Mouse (Mus musculus) thymus, postnatal 10 days (tissue): Measurements from ENCODE around the gene Lekr1.

Experiments used
- DNase-seq, 2 experiments: peaks; one replicate each; pipeline ENCODE4 v3.0.0; 2021; ENCODE audit warnings: low spot score in 2 of 2

Lekr1 gene

GRCm38 (mm10) chr3:65665977-65666766 is at the start of gene Lekr1:
Lekr1 (plus strand) TSS chr3:65666228.
- DNase-seq, result peak; percentile 90 to 91

DNA sequence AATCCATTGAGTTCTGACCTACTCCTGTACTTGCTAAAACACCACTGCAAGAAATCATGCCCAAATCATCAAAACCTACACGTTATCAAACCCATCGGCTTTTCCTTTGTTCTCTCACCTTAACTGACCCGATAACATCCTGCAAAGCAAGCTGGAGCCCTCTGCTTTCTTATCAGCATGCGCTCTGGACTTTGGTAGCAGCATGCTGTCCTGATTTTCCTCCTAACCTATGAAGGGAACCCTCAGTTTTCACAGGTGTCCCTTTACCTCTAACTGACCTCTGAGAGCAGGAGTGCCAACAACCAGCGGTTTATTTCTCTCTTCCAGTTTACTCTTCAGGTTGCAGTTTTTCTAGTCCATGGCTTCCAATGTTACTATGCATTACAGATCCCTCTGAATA is 48.5 kb upstream of the Lekr1 start:
- no peak for DNase-seq

- no peak for DNase-seq
Observed at GRCm38 (mm10) chr3:65619340-65619739, 46.7 kb upstream of the Lekr1 start.

DNA sequence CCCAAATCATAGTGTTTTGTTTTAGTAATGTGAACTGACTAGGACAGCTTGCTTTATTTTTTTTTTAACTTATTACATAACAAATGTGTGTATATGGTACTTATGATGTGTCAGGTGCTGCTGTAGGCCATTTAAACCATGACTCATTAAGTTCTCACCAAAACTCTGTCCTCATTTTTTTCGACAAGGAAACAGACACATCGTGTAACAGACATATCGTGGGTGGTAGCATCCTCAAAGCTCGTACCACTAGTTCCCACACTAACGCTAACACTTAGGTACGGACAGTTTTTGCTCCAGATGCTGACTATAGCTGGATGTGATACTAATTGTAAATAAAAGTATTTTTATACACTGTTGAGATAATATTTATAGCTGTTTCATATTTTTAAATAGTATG is 43.0 kb upstream of the Lekr1 start:
- no peak for DNase-seq

GRCm38 (mm10) chr3:65625496-65626289 is 40.3 kb upstream of the Lekr1 start:
- DNase-seq, result no peak

DNA sequence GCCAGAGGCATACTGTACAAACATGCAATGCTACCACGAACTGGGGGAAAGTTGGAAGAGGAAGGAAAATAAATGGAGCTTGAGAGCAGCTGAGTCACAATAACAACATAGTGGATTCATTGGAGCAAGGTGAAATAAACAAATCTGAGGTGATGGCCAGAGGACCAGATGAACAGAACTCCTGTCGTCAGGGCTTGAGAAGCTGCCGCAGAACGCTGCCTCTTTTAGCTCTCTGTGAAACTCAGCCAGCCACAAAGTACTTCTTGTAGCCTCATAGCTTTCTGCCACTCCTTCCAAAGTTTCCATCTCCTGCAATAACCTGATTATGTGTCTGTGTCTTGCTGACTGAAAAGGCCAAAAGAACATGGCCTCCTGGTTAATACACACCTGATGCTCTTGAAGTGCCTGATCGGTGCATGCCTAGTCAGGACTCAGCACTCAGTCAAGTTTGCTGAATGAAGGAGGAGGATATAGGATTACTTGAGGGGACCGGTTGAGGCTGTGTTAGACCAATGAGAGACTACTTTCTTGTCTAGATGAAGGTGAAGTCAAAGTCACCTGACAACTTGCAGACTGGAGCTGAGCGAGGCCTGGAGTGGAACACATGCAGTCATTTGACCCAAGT is 39.6 kb upstream of the Lekr1 start:
- DNase-seq, result no peak

DNA sequence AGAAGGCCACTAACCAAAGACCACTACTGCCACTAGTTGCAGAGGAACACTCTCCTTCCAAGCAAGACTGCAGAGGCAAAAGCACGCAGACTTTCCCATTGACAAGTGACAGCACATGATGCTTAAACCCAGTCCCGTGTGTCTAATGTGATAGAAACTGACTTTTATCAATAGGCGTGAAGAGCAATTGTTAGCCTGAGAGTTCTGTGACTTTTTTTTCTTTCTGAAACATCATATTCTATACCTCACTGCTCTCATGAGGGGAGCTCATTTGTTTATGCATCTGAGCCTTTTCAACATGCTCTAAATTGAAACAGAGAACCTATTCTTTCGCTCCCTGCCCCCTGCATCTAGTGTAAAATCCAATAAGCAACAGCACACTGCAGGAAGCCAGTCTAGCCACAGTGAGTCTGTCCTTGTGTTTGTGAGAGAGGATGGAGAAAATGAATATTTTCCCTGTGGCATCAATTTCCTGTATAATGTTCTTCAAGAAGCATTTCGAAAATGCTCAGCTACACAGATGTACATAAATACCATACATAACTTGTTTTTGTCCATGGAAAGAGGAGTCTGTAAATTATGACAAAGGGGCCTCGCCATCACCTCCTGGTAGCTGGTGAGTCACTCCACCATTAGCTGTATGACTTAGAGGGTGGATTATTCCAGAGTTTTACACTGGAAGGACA is 38.9 kb upstream of the Lekr1 start:
- no peak for DNase-seq

- DNase-seq, result no peak
Observed at GRCm38 (mm10) chr3:65627707-65628028, 38.4 kb upstream of the Lekr1 start.

DNA sequence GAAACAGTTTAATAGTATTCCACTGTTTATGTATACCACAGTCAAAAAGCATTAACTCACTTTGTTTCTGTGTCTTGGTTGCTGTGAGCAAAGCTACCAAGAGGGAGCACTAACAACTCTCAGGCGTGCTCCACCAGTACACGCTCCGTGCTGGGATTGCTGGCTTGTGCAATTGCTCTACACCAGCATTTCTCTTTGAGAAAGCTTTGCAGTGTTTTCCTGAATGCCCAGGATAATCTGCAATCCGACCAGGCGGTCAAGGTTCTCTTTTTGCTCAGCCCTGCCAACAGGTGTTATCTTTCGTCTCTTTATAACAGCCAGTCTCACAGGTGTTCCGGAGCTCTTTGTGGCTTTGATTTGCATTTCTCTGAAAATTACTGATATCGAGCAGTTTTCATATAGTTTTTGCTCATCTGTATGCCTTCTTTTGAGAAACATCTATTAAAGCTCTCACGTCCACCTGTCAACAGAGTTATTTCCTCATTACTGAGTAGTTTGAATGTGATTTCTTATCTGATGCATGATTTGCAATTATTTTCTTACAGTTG is 36.4 kb upstream of the Lekr1 start:
- DNase-seq, result no peak

GRCm38 (mm10) chr3:65633604-65634003 is 32.4 kb upstream of the Lekr1 start:
- no peak for DNase-seq

DNA sequence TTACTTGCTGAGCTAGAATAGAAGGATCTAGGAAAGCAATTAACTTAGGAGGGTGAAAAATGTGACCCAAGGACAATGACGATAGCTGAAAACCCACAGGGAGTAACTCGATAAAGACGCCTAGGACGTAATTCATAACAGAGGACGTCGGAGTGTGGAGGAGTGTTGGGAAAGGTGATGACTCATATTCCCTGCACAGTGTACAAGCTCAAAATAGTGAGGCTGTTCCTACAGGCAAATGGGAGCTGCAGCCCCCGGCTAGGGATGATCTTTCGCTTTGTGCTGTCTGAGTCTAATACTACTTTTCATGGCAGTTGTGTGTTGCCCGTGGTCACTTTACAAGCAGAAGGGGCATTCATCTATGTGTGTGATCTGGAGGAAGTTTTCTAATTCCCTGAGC is 30.0 kb upstream of the Lekr1 start:
- DNase-seq, result no peak

GRCm38 (mm10) chr3:65637313-65637712 is 28.7 kb upstream of the Lekr1 start:
- no peak for DNase-seq

DNA sequence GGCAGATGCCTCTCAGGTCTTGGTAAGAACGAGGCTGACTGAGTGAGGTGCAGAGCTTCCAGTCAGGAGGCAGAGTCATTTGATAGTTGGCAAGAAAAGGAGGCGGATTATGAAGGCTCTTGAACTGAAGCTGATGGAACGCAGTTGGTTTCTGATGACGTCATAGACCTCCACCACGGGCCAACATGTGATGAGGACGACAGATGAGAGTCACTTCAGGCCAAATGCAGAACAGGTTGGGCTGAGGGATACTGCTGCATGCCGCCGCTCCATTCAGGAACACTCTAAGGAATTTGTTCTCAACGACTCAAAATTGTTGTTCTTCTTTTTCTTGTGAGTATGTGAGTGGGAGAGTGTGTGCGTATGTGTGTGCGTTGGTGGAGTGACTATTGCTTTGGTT is 27.1 kb upstream of the Lekr1 start:
- no peak for DNase-seq

DNA sequence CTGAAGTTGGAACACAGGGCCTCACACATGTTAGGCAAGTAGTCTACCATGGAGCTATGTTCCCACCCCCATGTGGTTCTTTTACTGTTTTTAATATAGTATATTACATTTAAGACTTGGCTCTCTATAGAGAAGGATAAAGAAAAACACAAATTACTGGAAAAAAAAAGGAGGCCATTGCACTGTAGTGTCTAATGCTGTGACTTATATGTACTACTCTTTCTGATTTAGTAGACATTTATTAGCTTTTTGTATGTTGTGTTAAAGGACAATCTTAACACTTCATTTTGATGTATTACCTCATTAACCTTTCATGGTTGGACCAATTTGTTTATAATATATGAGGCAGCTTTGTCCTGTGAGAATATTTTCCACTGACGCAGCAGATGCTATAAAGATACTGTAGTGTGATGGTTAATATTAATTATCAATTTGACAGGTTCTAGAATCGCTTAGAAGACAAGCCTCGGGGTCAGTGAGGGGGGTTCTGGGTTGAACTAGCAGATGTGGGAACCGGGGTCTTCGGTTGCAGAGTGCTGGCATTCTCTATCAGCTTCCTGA is 26.5 kb upstream of the Lekr1 start:
- DNase-seq, result no peak

DNA sequence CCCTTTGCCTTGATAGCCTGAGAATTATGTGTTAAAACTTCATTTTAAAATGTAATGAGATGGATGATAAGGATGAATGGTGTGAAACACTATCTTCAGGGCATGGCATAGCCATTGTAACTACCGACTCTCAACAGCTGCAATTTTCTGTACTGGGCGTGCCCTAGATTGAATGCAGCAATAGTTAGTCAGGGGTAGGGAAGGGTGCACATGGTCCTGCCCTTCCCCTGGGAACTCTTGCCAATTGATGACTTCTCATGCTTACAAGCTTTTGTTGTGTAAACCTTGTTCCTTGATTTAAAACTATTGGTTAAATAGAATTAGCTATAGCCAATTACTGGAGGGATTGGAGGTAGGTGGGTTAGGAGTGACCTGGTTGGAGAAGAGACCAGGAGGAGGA is 23.1 kb upstream of the Lekr1 start:
- no peak for DNase-seq

GRCm38 (mm10) chr3:65643654-65644053 is 22.4 kb upstream of the Lekr1 start:
- no peak for DNase-seq

DNA sequence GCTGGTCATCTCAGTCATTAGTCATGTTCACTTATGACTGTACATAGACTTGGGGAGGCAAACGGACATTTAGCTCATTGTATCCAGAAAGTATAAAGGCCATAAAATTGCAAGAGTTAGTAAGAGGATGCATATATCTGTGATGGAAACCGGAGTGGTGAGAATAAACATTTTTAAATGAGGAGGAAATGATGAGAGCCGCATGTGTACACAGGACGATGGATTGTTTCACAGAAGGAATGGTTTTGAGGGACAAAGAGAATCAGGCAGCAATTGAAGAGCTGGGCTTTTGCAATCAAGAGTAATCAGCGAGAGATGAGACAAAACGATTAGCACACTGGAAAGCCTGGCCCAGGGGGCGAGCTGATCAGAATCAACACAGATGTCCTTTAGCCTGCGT is 18.4 kb upstream of the Lekr1 start:
- no peak for DNase-seq

DNA sequence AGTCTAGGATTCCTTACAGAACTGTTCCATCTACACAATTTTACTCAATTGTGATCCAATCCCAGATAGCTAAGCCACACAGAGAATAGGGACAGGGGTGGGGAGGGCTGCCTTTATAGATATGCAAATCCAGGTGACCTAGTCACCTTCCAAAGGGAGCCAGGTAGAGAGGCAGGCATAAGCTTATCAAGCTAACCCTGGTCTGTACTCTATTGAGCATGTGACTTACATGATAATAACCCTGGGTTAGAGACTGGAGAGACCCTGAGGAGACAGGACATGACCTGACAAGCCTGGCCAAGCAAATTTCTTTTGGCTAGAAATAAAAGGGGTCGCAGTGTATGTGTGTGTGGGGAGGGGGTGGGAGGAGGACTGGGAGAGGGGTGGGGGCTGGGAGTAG is 17.1 kb upstream of the Lekr1 start:
- no peak for DNase-seq

DNA sequence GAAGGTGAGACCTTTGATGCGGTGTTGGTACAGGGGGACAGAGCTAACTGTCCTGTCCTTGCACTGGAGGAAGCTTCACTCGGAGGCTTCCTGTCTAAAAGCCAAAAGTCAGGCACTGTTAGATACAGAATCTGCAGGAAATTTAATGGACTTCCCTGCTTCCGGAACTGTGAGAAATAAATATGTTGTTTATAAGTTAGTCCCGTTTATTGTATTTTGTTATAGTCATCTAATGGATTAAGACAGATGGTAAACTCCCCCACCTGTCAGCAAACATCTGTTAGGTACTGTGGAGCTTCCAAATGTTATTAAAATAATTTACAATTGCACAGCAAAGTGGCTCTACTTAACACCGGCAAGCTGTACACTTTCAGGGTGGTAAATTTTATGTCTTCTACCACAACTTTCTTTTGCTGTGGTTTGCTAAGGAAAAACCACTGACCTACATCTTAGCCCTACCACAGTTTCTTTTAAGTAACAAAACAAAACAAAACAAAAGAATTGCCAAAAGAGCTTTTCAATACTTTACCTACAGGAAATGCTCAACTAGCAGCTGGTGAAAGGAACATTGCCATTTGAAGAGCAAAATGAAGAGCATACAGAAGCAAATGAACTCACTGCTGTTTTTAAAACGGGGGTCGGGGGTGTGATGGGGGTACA is 15.7 kb upstream of the Lekr1 start:
- peak in 1 of 2 experiments; percentile 37 for DNase-seq

GRCm38 (mm10) chr3:65654541-65655206 is 11.4 kb upstream of the Lekr1 start:
- DNase-seq, result no peak

DNA sequence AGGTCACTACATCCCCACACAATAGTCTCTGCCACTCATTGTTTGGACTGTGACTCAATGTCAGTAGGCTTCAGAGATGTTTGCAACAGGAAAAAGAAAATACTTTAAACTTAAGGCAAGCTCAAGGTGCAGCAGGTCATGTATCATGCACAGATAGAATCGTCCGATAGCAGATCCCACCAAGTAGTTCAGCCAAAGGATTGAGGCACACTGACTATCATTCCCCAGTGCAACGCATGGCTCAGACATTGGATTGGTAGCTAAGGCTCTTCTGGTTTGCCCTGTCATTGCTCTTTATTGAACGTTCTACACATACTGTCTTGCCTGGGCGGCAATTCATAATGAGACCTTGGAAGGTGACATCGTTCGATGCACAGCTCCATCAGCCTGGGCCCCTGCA is 9.6 kb upstream of the Lekr1 start:
- no peak for DNase-seq
